Mouse (Mus musculus) layer of hippocampus, adult 11-12 months (tissue): ENCODE data around the gene Cwc27.

Experiments used
- DNase-seq: peaks from one replicate; pipeline ENCODE4 v3.0.0; 2022; ENCODE audit warnings: low spot score

Gene Cwc27

DNA sequence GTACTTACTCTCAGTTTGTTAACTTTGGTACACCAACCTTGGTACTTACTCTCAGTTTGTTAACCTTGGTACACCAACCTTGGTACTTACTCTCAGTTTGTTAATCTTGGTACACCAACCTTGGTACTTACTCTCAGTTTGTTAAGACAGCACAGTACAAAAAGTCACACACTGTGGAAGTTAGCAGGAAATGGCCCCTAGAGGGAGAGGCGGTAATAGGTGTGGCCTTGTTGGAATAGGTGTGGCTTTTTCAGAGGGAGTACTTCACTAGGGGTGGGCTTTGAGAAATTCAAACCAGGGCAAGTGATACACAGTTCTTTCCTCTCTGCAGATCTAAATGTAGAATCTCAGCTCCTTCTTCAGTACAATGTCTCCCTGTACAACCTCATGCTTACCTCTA lies 172.8 kb downstream of the Cwc27 start:
- no peak for DNase-seq

- no peak for DNase-seq
These were observed 176.1 kb downstream of the Cwc27 start for GRCm38 (mm10) chr13:104640694-104641454.

GRCm38 (mm10) chr13:104638988-104639387 lies 178.0 kb downstream of the Cwc27 start:
- DNase-seq, result no peak

DNA sequence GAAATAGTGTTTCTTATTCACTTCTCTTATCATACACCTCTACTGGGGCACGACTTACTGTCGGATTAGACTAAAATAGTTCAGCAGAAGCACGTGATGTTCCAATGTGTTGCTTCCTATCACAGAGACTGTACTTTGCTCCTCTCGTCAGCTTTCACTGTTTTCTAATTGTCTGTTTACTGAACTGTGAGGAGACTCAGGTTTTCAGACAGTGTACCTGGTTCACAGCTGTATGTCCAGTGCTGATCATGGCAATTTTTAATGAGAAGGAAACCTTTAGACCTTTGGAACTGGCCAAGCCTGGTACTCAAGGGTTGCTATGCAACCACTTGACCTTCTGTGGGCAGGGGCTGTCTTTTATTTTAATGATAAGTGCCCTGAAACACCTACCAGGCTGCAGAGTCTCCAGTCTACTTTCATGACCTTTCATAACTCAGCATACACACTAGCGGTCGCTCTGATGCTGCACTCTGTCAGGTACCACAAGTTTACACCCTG lies 180.9 kb downstream of the Cwc27 start:
- DNase-seq, result no peak

- no peak for DNase-seq
These were observed 182.2 kb downstream of the Cwc27 start for GRCm38 (mm10) chr13:104634708-104635107.

GRCm38 (mm10) chr13:104632427-104633167 lies 184.3 kb downstream of the Cwc27 start:
- DNase-seq, result no peak

DNA sequence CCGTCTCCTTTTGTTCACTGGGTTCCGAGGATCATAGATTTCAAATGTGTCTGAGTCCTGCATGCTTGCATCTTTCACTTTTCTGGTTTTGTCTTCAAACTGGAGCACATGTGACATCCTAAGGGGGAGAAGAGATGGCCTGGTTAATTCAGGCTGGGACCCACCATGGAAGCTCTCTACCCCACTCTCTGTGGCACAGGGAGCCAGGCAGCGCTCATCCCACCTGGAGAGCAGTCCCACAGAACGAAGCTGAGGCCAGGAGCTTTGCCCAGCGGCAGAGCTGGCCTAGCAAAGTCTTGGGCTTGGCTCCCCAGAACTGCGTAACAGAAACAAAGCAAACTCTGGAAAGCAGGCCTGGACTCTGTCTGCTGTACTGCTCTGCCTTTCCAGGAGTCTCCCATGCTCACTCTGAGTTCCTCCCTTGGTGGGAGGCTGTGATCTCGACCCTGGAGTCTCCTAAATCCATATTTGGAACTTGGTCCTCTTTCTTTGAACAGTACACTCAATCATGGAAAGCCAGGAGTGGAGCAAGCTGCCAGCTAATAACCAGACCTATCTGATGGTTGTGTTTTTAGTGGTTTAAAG lies 185.2 kb downstream of the Cwc27 start:
- no peak for DNase-seq

DNA sequence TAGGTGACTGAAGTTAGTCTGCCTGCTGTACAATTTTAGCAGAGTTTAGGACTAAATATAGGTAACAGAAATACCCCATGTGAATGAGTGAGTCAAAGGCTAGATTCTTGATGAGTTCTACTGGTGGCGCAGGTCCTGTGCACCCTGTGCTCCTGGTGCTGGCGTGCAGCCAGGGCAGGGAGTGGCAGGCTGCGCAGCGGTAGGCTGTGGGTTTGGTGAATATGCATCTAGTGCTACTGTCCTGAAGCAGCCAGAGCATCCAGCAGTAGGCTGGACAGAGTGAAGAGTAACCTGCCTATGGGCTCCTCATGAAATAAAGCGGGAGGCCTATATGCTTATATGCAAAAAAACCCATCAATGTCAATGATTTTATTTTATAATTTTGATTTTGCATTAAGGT lies 186.1 kb downstream of the Cwc27 start:
- DNase-seq, result no peak

DNA sequence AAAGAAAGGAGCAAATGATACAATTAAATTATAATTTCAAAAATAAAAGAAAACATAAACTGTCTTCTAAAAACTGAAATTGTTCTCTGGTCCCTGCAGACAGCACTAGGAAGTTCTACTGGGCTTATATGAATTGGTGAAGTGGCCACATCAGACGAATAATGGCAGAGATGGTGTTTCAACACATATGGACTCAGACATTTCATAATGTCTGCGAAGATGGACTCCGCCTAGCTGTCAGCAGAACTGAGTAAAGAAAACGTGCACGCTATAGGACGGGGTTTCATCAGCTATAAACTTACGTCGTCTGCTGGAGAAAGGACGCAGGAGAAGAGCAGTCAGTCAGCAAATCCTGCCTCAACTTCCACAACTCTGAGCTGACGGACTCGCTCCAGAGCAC lies 187.3 kb downstream of the Cwc27 start:
- no peak for DNase-seq

DNA sequence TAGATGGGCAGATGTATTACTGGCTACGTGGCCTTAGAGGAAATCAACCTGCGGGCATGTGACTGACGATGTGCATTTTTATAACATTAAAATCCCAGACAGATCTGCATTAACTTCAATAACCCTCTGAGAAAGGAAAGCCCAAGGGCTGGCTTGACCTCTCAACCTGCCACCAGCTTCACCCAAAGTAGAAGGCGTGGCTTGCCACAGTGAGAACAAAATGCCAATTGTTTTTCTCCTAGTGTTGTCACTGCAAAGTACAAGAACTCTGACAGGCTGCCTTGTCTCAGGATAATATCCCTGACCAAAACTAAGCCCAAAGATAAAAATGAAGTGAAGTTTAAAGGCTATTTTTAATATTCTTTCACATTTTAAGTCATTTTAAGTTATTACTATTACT lies 188.9 kb downstream of the Cwc27 start:
- no peak for DNase-seq

DNA sequence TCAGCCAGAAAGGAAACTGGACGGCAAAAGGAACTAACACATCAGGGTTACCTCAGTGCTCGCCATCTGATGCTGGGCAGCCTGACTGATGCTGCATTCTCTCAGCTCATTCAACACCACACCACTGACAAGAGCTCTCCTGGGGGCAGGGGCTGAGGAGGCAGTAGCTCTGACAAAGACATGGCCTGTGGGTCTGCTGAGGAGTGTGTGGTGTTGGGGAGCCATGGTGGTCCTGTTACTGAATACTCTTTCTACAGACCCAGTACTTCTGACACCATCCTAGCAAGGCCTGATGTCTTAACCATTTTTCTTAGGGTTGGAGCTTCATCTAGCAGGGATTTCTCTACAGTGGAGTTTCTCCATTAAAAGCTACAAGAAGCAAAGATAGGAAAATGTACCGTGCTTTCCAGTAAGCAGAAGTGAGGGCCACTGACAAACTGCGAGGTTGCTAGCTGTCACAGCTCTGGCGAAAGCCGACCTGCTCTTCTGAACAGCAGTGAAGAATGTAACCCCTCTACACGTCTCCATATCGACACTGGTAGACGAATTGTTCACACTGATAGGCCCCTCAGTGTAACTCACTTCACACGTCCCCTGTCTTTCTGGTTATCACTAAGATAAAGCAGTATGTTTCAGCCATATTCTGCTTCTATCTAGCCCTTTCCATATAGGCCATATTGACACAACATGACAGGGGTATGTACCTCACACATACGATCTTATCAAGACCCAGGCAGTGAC lies 189.6 kb downstream of the Cwc27 start:
- no peak for DNase-seq

DNA sequence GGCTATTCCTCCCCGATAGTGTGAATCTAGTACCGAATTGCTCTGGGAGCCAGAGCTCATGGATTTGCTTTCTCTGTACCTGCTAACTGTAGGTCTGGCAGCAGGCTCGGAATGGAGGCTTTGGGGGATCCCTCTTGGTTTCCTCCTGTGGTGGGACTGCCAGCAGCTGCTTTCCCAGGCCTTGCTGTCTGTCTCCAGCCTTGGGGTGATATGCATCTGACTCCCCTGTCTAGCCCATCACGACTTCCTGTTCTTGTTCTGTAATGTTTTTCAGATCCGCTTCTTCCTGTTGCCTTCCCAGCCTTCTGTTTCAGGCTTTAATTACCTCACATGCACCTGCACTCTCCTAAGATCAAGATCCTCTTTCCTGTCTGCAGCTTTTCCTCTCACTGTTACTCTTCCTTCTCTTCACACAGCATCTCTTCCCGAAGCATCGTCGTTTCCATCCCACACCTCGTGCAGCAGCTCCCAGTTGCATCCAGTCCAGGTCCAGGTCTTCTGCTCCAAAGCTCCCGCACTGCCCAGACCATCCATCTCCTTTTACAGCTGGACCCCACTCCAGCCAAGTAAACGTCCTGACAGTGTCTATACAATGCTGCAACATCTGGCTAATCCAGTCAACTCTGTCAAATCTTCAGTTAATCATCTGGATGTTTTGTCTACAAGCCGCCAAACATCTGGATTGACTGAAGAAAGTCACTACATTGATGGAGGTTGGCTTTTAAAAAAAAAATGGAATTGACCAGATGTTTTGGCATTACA lies 193.6 kb downstream of the Cwc27 start:
- DNase-seq, result no peak

DNA sequence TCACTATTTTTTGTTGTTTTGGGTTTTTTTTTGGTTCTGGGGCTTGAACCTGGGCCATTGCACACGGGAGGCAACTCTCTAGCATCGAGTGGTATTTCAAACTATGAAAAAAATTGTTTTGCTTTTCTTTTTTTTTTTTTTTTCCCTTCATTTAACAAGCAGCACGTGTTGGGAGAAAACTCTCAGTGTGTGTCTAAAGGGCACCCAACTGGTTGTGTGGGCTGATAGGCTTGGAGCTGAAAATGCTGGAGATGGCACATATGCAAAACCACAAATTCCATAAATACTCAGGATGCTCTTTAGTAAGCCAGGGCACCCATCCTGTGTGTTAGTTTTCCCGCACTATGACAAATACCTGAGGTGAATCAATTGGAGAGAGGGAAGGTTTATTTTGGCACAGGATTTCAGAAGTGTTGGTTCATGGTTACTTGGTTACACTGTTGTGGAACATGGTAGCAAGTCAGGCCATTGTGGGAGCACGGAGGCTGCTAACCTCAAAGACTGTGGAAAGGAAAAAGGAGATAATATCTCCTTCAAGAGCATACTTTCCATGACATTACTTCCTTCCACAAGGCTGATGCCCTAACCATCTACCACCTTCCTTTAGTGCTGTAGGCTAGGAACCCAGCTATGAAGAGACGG lies 194.7 kb downstream of the Cwc27 start:
- DNase-seq, result no peak

GRCm38 (mm10) chr13:104620423-104620822 lies 196.5 kb downstream of the Cwc27 start:
- DNase-seq, result no peak

DNA sequence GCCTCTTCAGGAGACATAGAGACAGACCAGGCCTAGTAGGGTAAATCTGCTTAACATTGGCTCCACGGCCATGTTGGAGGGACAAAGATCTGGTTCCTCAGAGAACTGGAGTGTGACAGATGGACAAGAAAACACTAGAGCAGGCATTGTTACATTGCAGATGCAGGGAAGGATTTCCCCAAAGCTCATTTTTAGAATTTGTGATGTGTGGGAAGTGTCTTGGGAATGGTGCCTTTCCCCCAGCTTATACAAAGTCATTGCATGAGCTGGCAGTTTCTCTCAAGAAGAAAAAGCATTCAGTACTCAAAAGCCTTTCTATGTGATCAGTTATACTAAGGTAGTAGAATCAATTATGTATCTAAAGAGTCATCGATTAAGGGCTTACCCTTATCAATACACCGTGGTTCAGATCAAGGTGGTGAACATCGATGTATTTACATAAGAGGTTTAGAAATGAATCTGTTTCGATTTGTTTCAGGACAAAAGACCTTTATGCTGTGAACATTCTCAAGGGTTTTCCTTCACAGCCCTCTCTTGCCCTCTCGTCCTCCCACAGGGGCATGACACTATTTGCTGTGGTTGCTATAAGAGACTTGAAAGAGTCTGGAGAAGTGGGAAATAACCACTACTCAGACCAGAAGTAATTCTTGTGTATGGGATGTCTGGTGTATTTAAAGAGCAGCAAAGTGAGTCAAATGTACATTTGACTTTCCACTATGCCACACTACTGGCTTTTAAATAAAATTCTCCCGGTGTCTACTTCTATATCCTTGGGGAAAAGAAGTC lies 197.2 kb downstream of the Cwc27 start:
- DNase-seq, result no peak

DNA sequence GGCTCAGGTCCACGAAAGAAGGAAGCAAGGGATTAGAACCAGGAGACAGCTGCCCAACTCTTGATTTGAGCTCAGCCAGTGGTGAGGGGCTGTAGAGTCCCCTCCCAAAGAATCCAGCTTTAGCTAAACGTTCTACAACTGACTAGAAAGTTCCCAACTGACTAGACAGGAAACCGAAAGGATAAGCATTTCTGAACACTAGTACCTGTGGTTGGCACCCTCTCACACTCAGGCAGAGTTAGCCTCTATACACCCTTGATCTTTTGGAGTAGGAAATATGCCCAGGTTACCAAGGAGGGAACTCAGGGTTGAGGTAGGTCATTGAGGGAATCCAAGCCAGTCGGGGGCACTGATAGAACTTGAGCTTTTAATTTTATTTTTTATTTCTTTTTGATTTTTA lies 199.7 kb downstream of the Cwc27 start:
- no peak for DNase-seq

- no peak for DNase-seq
These were observed 200.7 kb downstream of the Cwc27 start for GRCm38 (mm10) chr13:104615999-104616810.

DNA sequence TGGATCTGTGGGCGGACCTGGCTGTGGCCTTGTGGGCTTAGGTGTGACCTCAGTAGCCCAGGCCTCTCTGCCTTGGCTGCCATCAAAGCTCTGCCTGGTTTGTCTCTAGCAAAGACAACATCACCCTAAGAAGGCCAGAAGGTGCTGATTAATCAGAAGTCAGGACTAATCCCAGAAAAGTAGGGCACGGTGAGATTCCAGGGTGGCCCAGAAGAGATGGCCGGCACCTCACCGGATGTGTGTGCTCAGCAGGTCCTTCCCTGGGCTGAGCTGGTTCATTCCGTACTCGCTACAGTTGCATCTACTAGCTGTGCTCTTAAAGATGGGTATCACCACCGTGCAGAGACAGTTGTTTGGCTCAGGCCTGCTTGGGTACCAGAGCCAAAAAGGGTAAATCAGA lies 201.8 kb downstream of the Cwc27 start:
- DNase-seq, result no peak

DNA sequence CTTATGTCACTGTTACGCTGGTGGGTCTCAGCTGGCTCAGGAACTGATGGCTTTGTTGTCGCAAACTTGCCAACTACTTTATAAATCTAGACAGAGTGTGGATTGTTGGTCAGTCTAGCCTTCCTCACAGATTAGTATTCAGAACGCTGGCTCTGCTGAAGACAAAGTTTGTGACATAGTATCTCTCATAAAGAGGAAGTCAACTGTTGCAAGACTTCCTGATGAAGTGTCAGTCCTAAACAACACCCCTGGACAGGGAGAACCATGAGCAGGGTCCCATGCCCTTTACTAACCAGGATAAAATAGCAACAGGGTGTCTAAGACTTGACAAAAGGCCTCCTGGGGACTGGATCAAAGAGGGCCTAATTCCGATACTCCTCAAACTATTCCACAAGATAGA lies 205.6 kb downstream of the Cwc27 start:
- DNase-seq, result no peak
